8 mouse cellular contexts compared by ENCODE assay signal in the genomic region with DNA sequence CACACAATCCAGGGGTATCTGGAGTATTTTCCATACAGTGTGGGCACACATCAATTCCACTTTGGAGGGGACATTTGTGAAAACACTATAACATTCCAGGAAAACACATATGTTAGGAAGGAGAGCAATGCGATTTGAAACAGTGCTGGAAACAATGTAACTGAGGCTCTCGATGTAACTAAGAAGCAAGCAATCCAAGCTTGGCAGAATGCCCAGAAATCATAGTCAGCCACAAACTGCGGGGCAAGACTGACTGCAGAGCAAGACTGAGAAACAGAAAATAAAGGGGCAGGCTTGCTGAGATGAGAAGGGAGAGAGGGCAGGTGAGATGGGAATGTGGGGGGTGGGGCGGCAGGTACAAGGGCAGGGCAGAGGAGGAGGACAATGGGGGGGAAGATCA. TPM values are rescaled to one million over a fixed set of nuclear protein-coding genes. Genes with fewer than 3 reads are reported as not detected.
DNase-seq lines count a peak whose midpoint lies in the region; ATAC-seq and TF ChIP-seq lines count a peak whose summit lies in the region.

No protein-coding gene starts in this region.

- no peak overlapping the region for H3K4me2 ChIP-seq in intestine, embryonic 16.5 days (ENCODE audit: low read depth, low read length)
- no peak overlapping the region for H3K4me2 ChIP-seq in midbrain, postnatal 0 days (ENCODE audit: low read depth, low read length, poor library complexity, severe bottlenecking)

- no peaks in the 10 kb centered on the region for H3K9me3 ChIP-seq in intestine, embryonic 16.5 days (ENCODE audit: control insufficient read depth, low read length)
- H3K9me3 ChIP-seq in midbrain, postnatal 0 days (ENCODE audit: low read length): no peaks in the 10 kb centered on the region

- H3K27me3 ChIP-seq in intestine, embryonic 16.5 days (replicated peaks; ENCODE audit: control insufficient read depth, insufficient read depth, low read length): no peaks in the 10 kb centered on the region
- H3K27me3 ChIP-seq in midbrain, postnatal 0 days (ENCODE audit: insufficient read depth, low read length): no peaks in the 10 kb centered on the region

- ATAC-seq in intestine, embryonic 16.5 days: peak; percentile 88
- no peak for ATAC-seq in midbrain, postnatal 0 days (ENCODE audit: low FRiP score)
- no peak for ATAC-seq in activated CD4-positive, CD25-positive, alpha-beta regulatory T cell, adult 4 months

- no peak overlapping the region for H3K27ac ChIP-seq in intestine, embryonic 16.5 days (ENCODE audit: low read length)
- H3K27ac ChIP-seq in midbrain, postnatal 0 days (ENCODE audit: low read depth, low read length): no peak overlapping the region

- H3K4me1 ChIP-seq in intestine, embryonic 16.5 days (ENCODE audit: control insufficient read depth, insufficient read depth, low read length): peaks cover 6% of the 10 kb centered on the region
- H3K4me1 ChIP-seq in midbrain, postnatal 0 days (ENCODE audit: insufficient read depth, low read length): no peaks in the 10 kb centered on the region

- WGBS in intestine, embryonic 16.5 days: 13% methylated on average over 4 of the region's 4 CpGs
- 23% methylated on average over 4 of the region's 4 CpGs for WGBS in midbrain, postnatal 0 days

- H3K9ac ChIP-seq in intestine, embryonic 16.5 days (ENCODE audit: low read depth, low read length): no peak overlapping the region
- no peak overlapping the region for H3K9ac ChIP-seq in midbrain, postnatal 0 days (replicated peaks; ENCODE audit: low read length, poor library complexity, severe bottlenecking)

- H3K4me3 ChIP-seq in intestine, embryonic 16.5 days (ENCODE audit: low read length): no peak overlapping the region
- no peak overlapping the region for H3K4me3 ChIP-seq in midbrain, postnatal 0 days (ENCODE audit: low read depth, low read length)

- no peak for TF ChIP-seq CTCF in midbrain, postnatal 0 days (IDR thresholded peaks at IDR 0.05)

- DNase-seq in Muller cell, postnatal 12 days (ENCODE audit: inconsistent ontology term): peak; percentile 66
- DNase-seq in adrenal gland, adult 8-10 months: peak; percentile 30
- peak; percentile 7 to 48 for DNase-seq in frontal cortex, postnatal 14 days (ENCODE audit: low spot score in 2 of 2)
- DNase-seq in left cerebral cortex, adult 9 months (ENCODE audit: low spot score in 2 of 2): peak; percentile 25 to 79
- DNase-seq in midbrain, postnatal 0 days (ENCODE audit: low spot score): peak; percentile 92
- no peak for DNase-seq in spleen, adult 12 weeks (ENCODE audit: low spot score)

- H3K36me3 ChIP-seq in intestine, embryonic 16.5 days (ENCODE audit: control insufficient read depth, insufficient read depth, low read length): no peaks in the 10 kb centered on the region
- H3K36me3 ChIP-seq in midbrain, postnatal 0 days (ENCODE audit: insufficient read depth, low read length): no peaks in the 10 kb centered on the region

RNA-seq across cellular contexts. Expression of a gene that starts 19.7 kb away (rescaled TPM):
- 10 to 100 TPM; 10.5 to 18.8 (median 12.4) TPM for total RNA-seq in adrenal gland, adult 8-10 months (2022)
- 7.9 and 8.0 TPM in 2 replicates for polyA plus RNA-seq in intestine, embryonic 16.5 days (2015; fragmentation: Nextera tagmentation; extraction: Ambion mirVana)
- 10.0 and 12.9 TPM in 2 replicates for total RNA-seq in midbrain, postnatal 0 days (2014; rRNA removed)
- 3.3 and 3.9 TPM in 2 replicates for polyA plus RNA-seq in midbrain, postnatal 0 days (2015; fragmentation: Nextera tagmentation; extraction: Ambion mirVana)
- under 1 TPM in 1 of 2 experiments, not detected in 1; 0.20 TPM for polyA plus RNA-seq in activated CD4-positive, CD25-positive, alpha-beta regulatory T cell, adult 4 months (2017; shearing (Covaris generic))
